Mouse (Mus musculus) v-Abl transformed pro-B cells (cell line): ENCODE measurements around the gene Fyb2.
"Not testable (repeated sequence)": the region's sequence is repeated elsewhere in the genome, so short reads cannot be mapped to it uniquely, and the experiment has no call there.

Experiments used
- in situ Hi-C, 2 experiments: fragments of 400-800 bp; cut with MboI; formaldehyde crosslinking; loops; one replicate each; pipeline ENCODE4 v1.15.1; 2025; ENCODE audit not compliant: unreplicated experiment in 2 of 2

Gene Fyb2

DNA sequence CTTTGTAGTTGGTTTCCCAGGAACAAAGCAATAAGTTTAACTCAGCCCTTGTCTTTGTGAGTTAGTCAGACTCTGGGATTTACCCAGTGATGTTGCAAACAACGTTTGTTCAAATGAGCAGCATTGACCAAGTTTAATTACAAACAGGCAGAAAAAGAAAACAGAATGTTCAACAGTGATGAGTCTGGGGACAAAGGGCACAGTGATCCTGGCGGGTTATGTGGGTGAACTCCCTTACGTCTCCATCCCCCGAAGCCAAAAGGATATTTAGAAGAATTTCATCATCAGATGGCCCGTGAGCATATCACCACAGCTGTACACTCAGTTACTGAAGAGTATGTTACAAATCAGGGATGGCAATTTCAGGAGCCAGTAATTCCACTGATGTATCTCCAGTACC is 86.4 kb downstream of the Fyb2 start:
- in situ Hi-C loops: no loop called here

DNA sequence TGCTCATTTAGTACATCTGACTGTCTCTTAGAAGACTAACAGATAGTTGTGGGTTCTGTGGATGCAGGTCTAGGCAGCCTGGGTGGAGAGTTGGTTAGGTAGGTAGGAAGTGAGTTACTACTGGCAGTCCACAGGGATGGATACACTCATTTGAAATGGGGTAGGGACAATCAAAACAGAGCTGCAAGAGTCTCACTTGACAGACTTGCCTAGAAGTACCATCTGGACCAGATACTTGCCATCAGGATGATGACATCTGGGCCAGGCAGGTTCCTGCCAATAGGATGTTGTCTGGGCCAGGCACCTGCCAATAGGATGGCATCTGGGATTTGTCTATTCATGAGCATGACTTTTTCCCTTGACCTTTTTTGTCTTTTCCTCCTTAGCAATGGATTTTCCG is 88.5 kb downstream of the Fyb2 start:
- in situ Hi-C loops: no loop called here

DNA sequence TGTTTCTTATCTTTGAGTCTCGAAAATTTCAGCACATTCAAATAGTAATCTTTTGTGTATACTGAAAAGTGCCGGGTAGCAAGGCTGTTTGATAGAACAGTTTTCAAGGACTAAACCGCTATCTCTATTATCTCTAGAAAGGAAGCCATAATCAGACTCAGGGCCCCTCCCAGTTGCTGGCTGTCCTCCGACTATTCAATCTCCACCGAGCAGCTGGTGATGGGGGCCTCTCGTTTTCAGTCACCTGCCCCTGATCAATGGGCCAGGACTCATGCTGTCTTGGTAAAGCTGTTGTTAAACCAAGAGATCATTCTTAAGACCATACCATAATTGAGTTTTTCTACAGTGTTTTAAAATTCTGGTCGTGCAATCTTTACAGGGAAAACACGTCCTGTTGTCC is 90.9 kb downstream of the Fyb2 start:
- in situ Hi-C loops: no loop called here

DNA sequence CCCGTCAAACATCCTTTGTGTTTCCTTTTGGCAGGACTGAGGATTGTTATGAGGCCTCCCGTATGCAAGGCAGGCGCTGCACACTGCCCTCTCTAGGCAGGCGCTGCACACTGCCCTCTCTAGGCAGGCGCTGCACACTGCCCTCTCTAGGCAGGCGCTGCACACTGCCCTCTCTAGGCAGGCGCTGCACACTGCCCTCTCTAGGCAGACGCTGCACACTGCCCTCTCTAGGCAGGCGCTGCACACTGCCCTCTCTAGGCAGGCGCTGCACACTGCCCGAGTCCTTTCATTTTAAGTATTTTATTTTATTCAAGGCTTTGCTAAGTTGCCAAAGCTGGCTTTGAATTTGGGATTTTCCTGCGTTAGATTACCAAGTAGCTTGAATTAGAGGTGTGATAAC is 91.4 kb downstream of the Fyb2 start:
- in situ Hi-C loops: not testable (repeated sequence)

DNA sequence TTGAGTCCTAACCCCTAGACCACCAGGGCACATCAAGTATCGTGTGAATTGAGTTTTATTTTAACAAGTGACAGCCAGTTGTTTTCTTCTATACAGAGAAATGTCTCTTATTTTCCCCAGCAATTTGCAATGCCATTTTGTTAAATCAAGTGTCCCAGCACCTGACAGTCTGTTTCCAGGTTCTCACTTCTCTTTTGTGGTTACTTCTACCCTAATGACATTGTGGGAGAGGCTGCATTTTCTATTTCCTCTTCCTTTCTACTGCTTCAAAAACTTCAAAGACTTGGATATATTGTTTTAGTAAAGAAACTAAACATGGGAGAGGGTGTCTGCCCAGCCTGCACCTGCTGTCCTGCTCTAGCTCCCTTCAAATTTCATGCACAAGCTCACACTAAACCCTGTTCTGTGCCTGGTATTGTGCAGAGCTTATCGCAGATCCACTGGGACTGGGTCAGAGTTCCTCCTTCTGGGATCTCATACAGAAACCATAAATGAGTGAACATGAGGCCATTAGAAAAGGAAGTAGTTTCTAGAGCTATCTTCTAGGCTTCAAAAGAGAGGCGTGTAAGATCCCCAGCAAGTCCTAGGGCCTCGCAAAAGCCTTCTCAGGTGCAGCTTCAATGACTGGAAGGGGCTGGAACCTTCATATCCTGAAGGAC is 94.2 kb downstream of the Fyb2 start:
- in situ Hi-C loops: no loop called here

DNA sequence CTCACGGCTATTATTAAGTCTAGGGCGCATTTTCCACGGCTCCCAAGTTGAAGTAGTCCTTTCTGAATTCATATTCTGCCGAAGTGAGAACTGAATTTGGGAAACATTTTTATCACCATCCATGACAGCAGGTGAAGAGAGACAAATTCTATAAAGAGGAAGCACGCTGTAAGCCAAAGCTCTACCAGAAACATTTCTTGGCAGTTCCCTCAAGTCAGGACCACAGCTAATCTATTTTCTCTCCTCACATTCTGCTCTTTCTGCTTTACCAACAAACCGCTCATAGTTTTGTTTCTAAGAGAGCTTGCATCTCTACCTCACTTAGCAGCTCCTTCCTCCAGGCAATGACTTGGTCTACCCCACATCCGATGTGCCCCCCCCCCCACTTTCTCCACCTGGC is 100.5 kb downstream of the Fyb2 start:
- in situ Hi-C loops: no loop called here

DNA sequence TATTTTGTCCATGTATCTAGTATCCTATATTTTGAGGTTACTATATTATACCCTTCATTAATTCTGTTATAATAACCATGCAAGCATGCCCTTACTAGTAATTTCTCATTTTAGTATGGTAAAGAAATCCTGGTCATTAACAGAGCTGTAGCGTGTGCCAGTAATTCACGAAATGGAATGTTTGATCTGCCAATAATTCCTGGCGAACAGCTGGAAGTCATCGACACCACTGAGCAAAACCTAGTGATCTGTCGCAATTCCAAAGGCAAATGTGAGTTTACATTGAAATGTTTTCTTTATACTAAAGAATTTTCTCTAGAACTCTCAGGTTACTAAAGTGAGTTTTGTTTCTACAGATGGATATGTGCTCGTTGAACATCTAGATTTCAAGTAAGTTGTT is 102.2 kb downstream of the Fyb2 start:
- in situ Hi-C loops: no loop called here

DNA sequence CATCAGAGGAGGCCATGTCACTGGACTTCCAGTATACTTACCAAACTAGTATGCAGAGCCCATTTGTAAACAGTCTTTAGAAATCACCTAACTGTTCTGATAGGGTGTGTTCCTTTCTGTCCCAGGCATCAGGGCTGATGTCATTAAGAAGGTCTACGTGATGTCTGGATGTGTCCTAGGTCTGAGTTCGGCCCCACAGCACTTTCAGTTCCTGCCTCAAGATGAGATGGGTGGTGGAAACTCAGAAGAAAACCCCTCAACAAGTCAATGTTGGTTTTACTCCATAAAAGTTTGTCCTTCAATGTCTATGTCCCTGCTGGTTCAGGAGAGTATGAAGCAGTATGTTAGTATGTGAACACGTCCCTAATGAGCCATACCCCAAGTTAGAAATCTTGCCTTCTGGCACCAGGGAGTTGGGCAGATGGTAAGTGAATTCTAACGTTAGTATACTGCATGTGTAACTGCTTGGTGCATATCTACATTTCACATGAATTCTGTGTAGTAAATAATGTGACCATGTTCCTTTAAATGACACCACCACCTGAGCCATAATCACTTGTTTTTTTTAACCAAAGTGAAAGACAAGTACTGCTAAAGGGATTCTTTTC is 102.9 kb downstream of the Fyb2 start:
- in situ Hi-C loops: no loop called here

DNA sequence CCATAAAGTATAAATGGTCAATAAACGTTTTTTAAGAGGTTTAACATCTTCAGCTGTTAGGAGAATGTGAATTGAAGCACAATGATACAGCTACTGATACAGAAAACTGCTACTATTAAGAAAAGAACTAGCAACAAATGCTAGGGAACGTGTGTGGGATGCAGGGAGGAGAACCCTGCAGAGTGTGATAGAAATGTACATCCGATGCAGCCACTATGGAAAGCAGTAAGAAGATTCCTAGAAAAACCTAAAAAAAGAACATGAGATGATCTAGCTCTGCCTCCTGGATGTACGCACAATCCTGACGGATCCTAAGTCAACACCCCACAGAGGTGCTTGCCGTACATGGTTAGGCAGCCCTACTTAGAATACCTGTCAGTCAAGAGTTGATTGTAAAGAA is 114.0 kb downstream of the Fyb2 start:
- in situ Hi-C loops: loop anchor here (25.0 kb wide), 2 partner anchors 285 to 910 kb away; no protein-coding TSS in a partner anchor

DNA sequence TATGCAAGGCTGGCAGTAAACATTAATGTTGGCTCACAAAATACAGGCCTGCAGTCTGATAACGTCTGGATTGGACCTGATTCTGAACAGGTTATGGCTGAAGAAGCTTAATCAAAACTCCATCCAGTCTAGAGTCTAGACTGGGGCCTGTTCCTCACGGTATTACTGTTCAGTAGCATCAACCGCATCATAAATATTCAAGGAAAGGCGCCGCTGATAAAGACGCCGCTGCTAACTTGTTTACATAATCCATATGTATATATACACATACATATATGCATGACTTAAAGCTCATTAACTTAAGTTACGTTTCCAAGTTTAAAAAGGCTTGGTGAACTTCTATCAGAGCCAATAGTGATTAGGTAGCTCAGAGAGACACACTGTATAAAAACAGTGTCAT is 117.8 kb downstream of the Fyb2 start:
- in situ Hi-C loops: loop anchor here (5.0 to 25.0 kb wide), 6 partner anchors 86 to 1344 kb away; partner anchors contain the start of gene Fyb2 (in 1 of the 2)

DNA sequence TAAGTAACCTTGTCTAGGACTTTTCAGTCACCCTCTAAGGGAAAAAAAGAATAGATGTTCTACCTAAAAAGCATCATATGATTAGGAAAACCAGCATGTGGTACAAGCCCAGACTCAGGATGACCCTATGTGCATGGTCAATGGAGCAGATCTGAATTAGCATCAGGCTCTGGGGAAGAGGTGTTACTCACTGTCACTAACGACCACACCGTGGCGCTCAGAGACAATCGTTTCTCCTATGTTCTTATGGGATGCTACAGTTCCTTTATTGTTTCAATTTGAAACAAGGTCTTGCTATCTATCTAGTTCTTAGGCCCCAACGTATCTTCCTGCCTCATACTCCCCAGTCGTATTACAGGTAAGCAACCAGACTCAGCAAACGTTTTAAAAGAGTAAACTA is 119.9 kb downstream of the Fyb2 start:
- in situ Hi-C loops: loop anchor here (5.0 to 25.0 kb wide), 6 partner anchors 84 to 1342 kb away; partner anchors contain the start of gene Fyb2 (in 1 of the 2)

DNA sequence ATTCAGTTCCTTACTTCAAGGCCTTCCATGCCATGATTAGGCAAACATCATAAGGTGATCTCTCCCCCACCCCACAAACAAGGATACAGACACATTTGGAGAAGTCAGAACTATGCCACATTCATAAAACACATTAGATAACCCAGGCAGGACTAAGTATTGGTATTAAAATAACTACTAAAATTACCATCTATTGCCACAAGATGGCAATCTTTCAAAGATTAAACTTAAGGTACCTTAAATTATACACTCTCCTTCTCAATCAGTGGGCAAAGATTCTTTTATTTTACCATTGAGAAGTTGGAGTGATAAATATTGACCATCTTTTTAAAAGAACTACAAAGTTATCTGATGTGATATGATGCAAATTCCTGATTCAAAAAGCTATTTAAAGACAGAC is 121.0 kb downstream of the Fyb2 start:
- in situ Hi-C loops: loop anchor here (5.0 to 25.0 kb wide), 6 partner anchors 83 to 1341 kb away; partner anchors contain the start of gene Fyb2 (in 1 of the 2)

DNA sequence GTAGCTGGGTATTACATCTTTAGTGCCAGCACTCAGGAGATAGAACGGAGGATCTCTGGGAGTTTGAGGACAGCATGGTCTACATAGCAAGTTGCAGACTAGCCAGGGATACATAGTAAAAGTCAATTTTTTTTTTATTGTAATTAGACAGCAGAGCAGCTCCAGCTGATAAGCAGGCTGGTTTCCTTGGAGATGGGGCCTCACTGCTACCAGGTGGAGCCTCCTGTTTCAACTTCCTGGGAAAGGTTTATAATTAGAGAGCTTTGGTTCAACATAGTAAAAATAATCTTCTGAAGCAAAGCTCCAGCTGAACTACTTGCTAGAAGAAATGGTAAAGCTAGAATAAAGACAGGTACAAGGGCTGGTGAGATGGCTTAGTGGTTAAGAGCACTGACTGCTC is 136.8 kb downstream of the Fyb2 start:
- in situ Hi-C loops: no loop called here

DNA sequence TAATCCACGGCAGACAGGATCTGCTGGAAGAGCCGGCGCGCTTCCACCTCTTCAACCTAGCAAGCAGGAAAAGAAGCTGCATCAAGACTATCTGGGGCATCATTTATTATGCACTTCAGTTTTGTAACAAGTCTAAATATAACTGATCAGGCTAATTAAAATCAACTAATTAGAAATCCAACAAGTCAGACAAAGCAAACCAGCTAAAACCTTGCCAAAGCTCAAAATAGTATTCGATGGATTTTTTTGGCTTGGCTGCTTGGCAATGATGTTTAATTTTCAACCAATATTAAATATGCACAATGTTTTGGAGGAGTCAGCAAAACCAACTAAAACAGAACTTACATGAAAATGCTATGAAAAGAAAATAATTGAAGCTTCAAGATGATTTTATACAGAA is 138.0 kb downstream of the Fyb2 start:
- in situ Hi-C loops: no loop called here
